Mouse (Mus musculus) ES-E14 (cell line): ENCODE measurements around the gene Gmcl1. TPM values are rescaled to one million over a fixed set of nuclear protein-coding genes. Genes with fewer than 3 reads are reported as not detected.

Source experiments
- DNase-seq: peaks from one replicate; pipeline ENCODE4 v3.0.0-alpha.2; 2013; ENCODE audit warnings: low read depth, low spot score
- H3K27ac ChIP-seq: 2 replicates; pipeline ENCODE4 v1.5.1; 2012; ENCODE audit warnings: low read depth, mild to moderate bottlenecking, low read length, moderate library complexity, mixed read lengths; ENCODE audit not compliant: poor library complexity, insufficient read depth, severe bottlenecking
- H3K36me3 ChIP-seq: 2 replicates; pipeline ENCODE4 v1.6.1; 2012; ENCODE audit warnings: mild to moderate bottlenecking, low read length, moderate library complexity, mixed read lengths; ENCODE audit not compliant: control insufficient read depth, poor library complexity, insufficient read depth, severe bottlenecking
- H3K4me1 ChIP-seq, 2 experiments: fragments of 150-350 bp in 1 of 2; sonication (generic) in 1 of 2; 2 replicates each; pipeline ENCODE4 v1.6.1; 2012; ENCODE audit warnings: low read length in 2 of 2, mild to moderate bottlenecking in 1 of 2, mixed read lengths in 1 of 2; ENCODE audit not compliant: control insufficient read depth in 2 of 2, insufficient read depth in 2 of 2, poor library complexity in 1 of 2
- H3K4me3 ChIP-seq, 2 experiments: fragments of 150-350 bp in 1 of 2; sonication (generic) in 1 of 2; 2 replicates each; pipeline ENCODE4 v1.5.1; 2012; ENCODE audit warnings: low read length in 2 of 2, low read depth in 1 of 2, mild to moderate bottlenecking in 1 of 2, mixed read lengths in 1 of 2; ENCODE audit not compliant: insufficient read depth in 1 of 2, poor library complexity in 1 of 2, severe bottlenecking in 1 of 2
- H3K9ac ChIP-seq: 2 replicates; pipeline ENCODE4 v1.6.1; 2012; ENCODE audit warnings: low read depth, mild to moderate bottlenecking, low read length, mixed read lengths; ENCODE audit not compliant: poor library complexity, insufficient read depth, severe bottlenecking
- H3K9me3 ChIP-seq: fragments of 150-350 bp; sonication (generic); 2 replicates; pipeline ENCODE4 v1.6.1; 2012; ENCODE audit warnings: low read depth, mild to moderate bottlenecking, low read length; ENCODE audit not compliant: control insufficient read depth, insufficient read depth
- CHD2 ChIP-seq: IDR thresholded peaks from 2 replicates; pipeline ENCODE4 v1.6.1; 2014; ENCODE audit warnings: mild to moderate bottlenecking, low read depth, low read length, inconsistent platforms
- HCFC1 ChIP-seq: IDR thresholded peaks from 2 replicates; pipeline ENCODE4 v1.6.1; 2012; ENCODE audit warnings: low read length, inconsistent platforms, borderline replicate concordance; ENCODE audit not compliant: insufficient read depth
- MAFK ChIP-seq: IDR thresholded peaks from 2 replicates; pipeline ENCODE4 v1.6.1; 2014; ENCODE audit warnings: mild to moderate bottlenecking, low read depth, low read length, inconsistent platforms; ENCODE audit not compliant: insufficient read depth
- ZC3H11A ChIP-seq: IDR thresholded peaks from 2 replicates; pipeline ENCODE4 v1.6.1; 2012; ENCODE audit warnings: low read depth, mild to moderate bottlenecking, inconsistent platforms, low read length, borderline replicate concordance
- ZNF384 ChIP-seq: IDR thresholded peaks from 2 replicates; pipeline ENCODE4 v1.6.1; 2012; ENCODE audit warnings: low read depth, low read length, inconsistent platforms
- in situ Hi-C, 2 experiments: fragments of 600-800 bp; cut with MboI; formaldehyde crosslinking; loops; one replicate each; pipeline ENCODE4 v1.15.1; 2025; ENCODE audit warnings: low sequenced_read_pairs in 2 of 2, inconsistent platforms in 1 of 2; ENCODE audit not compliant: unreplicated experiment in 2 of 2
- total RNA-seq: library from RNA; depleted of rRNA; stranded (reverse); fragments of 300-350 nt; gene quantifications from 2 replicates; pipeline ENCODE4 v1.2.3, GENCODE M21; 2012

The Gmcl1 gene
- total RNA-seq, 1 experiment = 18.5 TPM

DNA sequence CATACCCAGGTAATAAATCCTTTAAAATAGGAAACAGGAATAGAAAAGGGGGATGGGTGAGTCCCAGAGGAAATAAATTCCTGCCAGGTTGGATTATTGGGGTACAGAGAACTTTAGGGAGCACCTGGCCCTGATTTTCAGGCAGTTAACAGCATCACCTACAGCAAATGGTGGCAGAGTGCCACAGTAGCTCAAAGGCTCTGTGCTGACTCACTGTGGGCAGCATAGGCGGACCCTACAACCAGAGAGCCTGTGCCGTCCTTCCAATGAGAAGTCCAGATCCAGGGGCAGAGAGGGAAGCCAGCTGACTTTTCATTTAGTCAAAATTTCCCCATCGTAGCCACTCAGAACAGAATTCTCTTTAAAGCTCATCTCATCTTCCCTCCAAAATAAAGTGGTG is 44.0 kb upstream of the Gmcl1 start:
- no peak overlapping the region for H3K9ac ChIP-seq
- in situ Hi-C loops = no loop called here
- H3K36me3 ChIP-seq = no peaks in the 10 kb centered on the region
- DNase-seq = no peak
- TF ChIP-seq ZNF384 = no peak
- TF ChIP-seq MAFK = no peak
- no peak for TF ChIP-seq HCFC1
- no peak for TF ChIP-seq ZC3H11A
- no peak for TF ChIP-seq CHD2
- H3K9me3 ChIP-seq = no peaks in the 10 kb centered on the region
- H3K27ac ChIP-seq = no peak overlapping the region
- peaks cover 3 to 11% of the 10 kb centered on the region in 2 experiments; a peak in 2 of 4 replicates for H3K4me1 ChIP-seq
- no peak overlapping the region for H3K4me3 ChIP-seq

DNA sequence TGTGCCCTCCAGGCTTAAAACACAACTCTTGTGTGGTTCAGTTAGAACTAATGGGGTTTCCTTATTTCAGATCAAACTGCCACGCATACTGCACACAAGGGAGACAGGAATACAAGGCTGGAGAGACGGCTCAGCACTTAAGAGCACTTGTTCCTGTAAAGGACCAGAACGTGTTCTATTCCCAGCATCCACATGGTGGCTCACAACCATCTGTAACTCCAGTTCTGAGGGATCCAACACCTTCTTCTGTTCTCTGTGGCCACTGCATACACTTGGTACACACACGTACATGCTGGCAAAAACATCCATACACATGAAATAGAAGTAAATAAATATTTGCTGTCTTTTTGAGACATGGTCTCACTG is 43.5 kb upstream of the Gmcl1 start:
- Histone ChIP-seq H3K36me3 (no peaks in the 10 kb centered on the region), H3K27ac (no peak overlapping the region), H3K9me3 (no peaks in the 10 kb centered on the region), H3K4me1 (peaks cover 6 to 14% of the 10 kb centered on the region in 2 experiments; a peak in 3 of 4 replicates), H3K9ac (no peak overlapping the region), H3K4me3 (no peak overlapping the region)
- TF ChIP-seq MAFK (no peak), HCFC1 (no peak), CHD2 (no peak), ZNF384 (no peak), ZC3H11A (no peak)
- DNase-seq = no peak
- in situ Hi-C loops = no loop called here

DNA sequence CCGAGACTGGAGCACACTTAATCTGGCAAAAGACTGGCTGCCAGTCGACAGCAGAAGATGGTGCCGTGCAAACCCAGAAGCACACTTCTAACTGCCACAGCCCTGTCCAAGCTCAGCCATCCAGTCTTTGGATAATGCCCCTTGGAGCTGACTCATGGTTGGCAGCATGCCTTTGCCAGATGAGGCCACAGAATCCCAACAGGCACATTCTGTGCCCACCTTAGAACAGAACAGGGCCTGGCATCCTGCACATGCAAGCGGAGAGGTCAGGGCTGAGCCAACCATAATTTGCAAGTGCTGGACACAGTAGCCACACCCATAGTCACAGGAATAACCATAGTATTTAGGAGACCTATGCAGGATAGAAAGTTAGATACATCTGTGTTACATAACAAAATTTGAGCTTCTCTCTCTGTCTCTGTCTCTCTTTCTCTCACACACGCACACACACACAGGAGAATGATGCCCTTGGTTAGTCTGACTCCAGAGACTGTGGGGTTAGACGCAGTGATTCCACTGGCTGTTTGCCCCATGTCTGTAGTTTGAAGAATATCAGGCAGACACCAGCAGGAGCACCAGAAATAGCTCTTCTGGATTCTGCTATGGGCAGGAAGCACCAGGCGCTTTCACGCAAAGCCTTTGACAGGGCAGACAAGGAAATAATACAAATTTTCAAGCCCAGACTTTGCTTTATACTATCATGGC is 43.0 kb upstream of the Gmcl1 start:
- Histone ChIP-seq H3K27ac (no peak overlapping the region), H3K9me3 (no peaks in the 10 kb centered on the region), H3K4me1 (peaks cover 6 to 12% of the 10 kb centered on the region in 2 experiments; a peak in 3 of 4 replicates), H3K4me3 (no peak overlapping the region), H3K9ac (no peak overlapping the region), H3K36me3 (no peaks in the 10 kb centered on the region)
- no peak for TF ChIP-seq ZNF384
- no peak for TF ChIP-seq ZC3H11A
- TF ChIP-seq HCFC1 = no peak
- no peak for TF ChIP-seq MAFK
- TF ChIP-seq CHD2 = no peak
- in situ Hi-C loops = no loop called here
- DNase-seq = no peak

DNA sequence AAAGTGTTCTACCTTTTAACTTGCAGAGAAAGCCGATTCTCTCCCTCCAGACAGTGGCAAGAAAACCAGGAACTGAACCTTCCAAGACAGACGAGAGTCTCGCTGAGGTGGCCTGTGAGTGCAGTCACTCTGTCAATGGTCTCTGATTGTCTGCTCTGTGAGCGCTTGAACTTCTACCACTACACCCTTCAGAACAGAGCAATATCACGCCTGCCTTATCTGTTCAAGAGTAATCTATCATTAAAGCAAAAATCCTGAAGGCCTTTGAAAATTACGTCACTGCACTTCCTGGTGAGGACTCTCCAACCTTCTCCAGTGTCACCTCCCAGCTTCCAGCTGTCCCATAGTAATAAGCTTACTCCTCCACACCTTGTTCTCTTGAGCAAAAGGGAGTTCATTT is 41.8 kb upstream of the Gmcl1 start:
- Histone ChIP-seq H3K9ac (no peak overlapping the region), H3K36me3 (no peaks in the 10 kb centered on the region), H3K9me3 (no peaks in the 10 kb centered on the region), H3K4me3 (no peak overlapping the region), H3K4me1 (peaks cover 6 to 10% of the 10 kb centered on the region in 2 experiments; a peak in 3 of 4 replicates), H3K27ac (no peak overlapping the region)
- in situ Hi-C loops = no loop called here
- no peak for DNase-seq
- no peak for TF ChIP-seq MAFK
- TF ChIP-seq CHD2 = no peak
- TF ChIP-seq HCFC1 = no peak
- no peak for TF ChIP-seq ZNF384
- no peak for TF ChIP-seq ZC3H11A
